27 mouse cellular contexts compared by ENCODE assay signal in genomic region chr6:98985452-98985851, GRCm38 (mm10).
DNase-seq lines count a peak whose midpoint lies in the region; ATAC-seq and TF ChIP-seq lines count a peak whose summit lies in the region.
"Had no signal": no experiment of that assay in that cellular context is flagged by ENCODE, and none has a peak within 500 bp of the region (broad histone marks: within the 10 kb centered on the region; RNA-seq: fewer than 3 reads in every experiment).

No protein-coding gene starts in this region.

- H3K36me3 ChIP-seq in spleen, adult 2 months (ENCODE audit: control insufficient read depth, insufficient read depth, low read length), result peaks cover 7% of the 10 kb centered on the region
- no peaks in the 10 kb centered on the region for H3K36me3 ChIP-seq in forebrain, embryonic 15.5 days
- H3K36me3 ChIP-seq: embryonic facial prominence, embryonic 12.5 days; limb, embryonic 12.5 days; liver, embryonic 15.5 days; neural tube, embryonic 13.5 days had no signal

- DNase-seq in spleen, adult 2 months (ENCODE audit: low read depth in 1 of 2, low spot score in 2 of 2), result no peak
- DNase-seq in spleen, postnatal 4 days (ENCODE audit: low spot score in 2 of 2), result no peak
- DNase-seq in right cerebral cortex, adult 2 months (ENCODE audit: low spot score in 2 of 2), result no peak
- DNase-seq in layer of hippocampus, adult 9-11 months, result no peak
- DNase-seq: adrenal gland, adult 8-10 months; cerebellum, adult 8-10 months; cerebellum, postnatal 25 days; embryo, embryonic 11 days; gastrocnemius, adult 2 months; heart, postnatal 14 days; kidney, adult 9 months; kidney, postnatal 10 days; lung, embryonic 14.5 days; lung, postnatal 14 days; right cerebral cortex, postnatal 25 days had no signal

- peak overlapping the region; percentile 48; the same call in 1 of the 2 replicates for H3K27ac ChIP-seq in spleen, adult 2 months (ENCODE audit: insufficient read depth, low read length)
- peak overlapping the region; percentile 25; the same call in 1 of the 2 replicates for H3K27ac ChIP-seq in bone marrow macrophage, adult 2 months (ENCODE audit: insufficient read depth, low read depth, low read length)
- no peak overlapping the region for H3K27ac ChIP-seq in forebrain, embryonic 15.5 days (replicated peaks)
- H3K27ac ChIP-seq: embryonic facial prominence, embryonic 12.5 days; gastrocnemius, adult 2 months; heart, embryonic 13.5 days; hindbrain, postnatal 0 days; limb, embryonic 12.5 days; liver, embryonic 15.5 days; neural tube, embryonic 13.5 days had no signal

- TF ChIP-seq POLR2A in spleen, adult 2 months (IDR thresholded peaks at IDR 0.05; ENCODE audit: low read depth, low read length), result no peak
- TF ChIP-seq POLR2A in bone marrow macrophage, adult 2 months (IDR thresholded peaks at IDR 0.05; ENCODE audit: borderline replicate concordance, low read depth, low read length), result no peak

- WGBS in spleen, adult 2 months, result 45% methylated on average over 2 of the region's 2 CpGs
- 71% methylated on average over 2 of the region's 2 CpGs for WGBS in forebrain, embryonic 15.5 days

- H3K4me3 ChIP-seq in spleen, adult 2 months (ENCODE audit: extremely low read depth, insufficient read depth, insufficient read length), result no peak overlapping the region
- no peak overlapping the region for H3K4me3 ChIP-seq in bone marrow macrophage, adult 2 months (ENCODE audit: insufficient read depth, low read length)
- H3K4me3 ChIP-seq in forebrain, embryonic 15.5 days, result no peak overlapping the region
- H3K4me3 ChIP-seq: embryonic facial prominence, embryonic 12.5 days; gastrocnemius, adult 2 months; heart, embryonic 13.5 days; limb, embryonic 12.5 days; liver, embryonic 15.5 days; neural tube, embryonic 13.5 days had no signal

- peaks cover 10% of the 10 kb centered on the region; the same call in 1 of the 2 replicates for H3K4me1 ChIP-seq in spleen, adult 2 months (ENCODE audit: control insufficient read depth, insufficient read depth, insufficient read length)
- peaks cover 16% of the 10 kb centered on the region for H3K4me1 ChIP-seq in bone marrow macrophage, adult 2 months (ENCODE audit: control insufficient read depth, insufficient read depth, low read length)
- no peaks in the 10 kb centered on the region for H3K4me1 ChIP-seq in forebrain, embryonic 15.5 days
- H3K4me1 ChIP-seq: embryonic facial prominence, embryonic 12.5 days; limb, embryonic 12.5 days; neural tube, embryonic 13.5 days had no signal

- H3K27me3 ChIP-seq in spleen, adult 2 months (ENCODE audit: control insufficient read depth, insufficient read depth, low read length), result no peaks in the 10 kb centered on the region
- no peaks in the 10 kb centered on the region for H3K27me3 ChIP-seq in forebrain, embryonic 15.5 days
- H3K27me3 ChIP-seq: embryonic facial prominence, embryonic 12.5 days; heart, embryonic 13.5 days; limb, embryonic 12.5 days; liver, embryonic 15.5 days; neural tube, embryonic 13.5 days had no signal

- H3K9me3 ChIP-seq in forebrain, embryonic 15.5 days, result no peaks in the 10 kb centered on the region
- H3K9me3 ChIP-seq: embryonic facial prominence, embryonic 12.5 days; heart, embryonic 13.5 days; limb, embryonic 12.5 days; liver, embryonic 15.5 days; neural tube, embryonic 13.5 days had no signal

- H3K4me2 ChIP-seq in forebrain, embryonic 15.5 days (replicated peaks), result no peak overlapping the region
- H3K4me2 ChIP-seq: embryonic facial prominence, embryonic 12.5 days; heart, embryonic 13.5 days; limb, embryonic 12.5 days; liver, embryonic 15.5 days; lung, embryonic 14.5 days; midbrain, embryonic 11.5 days; neural tube, embryonic 13.5 days had no signal

- peak; percentile 46 for ATAC-seq in megakaryocyte progenitor cell, adult 5-6 weeks (replicated peaks; ENCODE audit: poor library complexity)
- no peak for ATAC-seq in forebrain, embryonic 15.5 days (replicated peaks)
- ATAC-seq: forebrain, embryonic 14.5 days; hindbrain, postnatal 0 days; intestine, postnatal 0 days had no signal

- no peak for TF ChIP-seq CTCF in spleen, adult 2 months (IDR thresholded peaks at IDR 0.05; ENCODE audit: extremely low read depth, insufficient read depth, insufficient read length, insufficient replicate concordance)
- TF ChIP-seq CTCF in bone marrow macrophage, adult 2 months (IDR thresholded peaks at IDR 0.05; ENCODE audit: low read depth, low read length), result no peak

- no peak overlapping the region for H3K9ac ChIP-seq in forebrain, embryonic 15.5 days (replicated peaks)
- H3K9ac ChIP-seq: embryonic facial prominence, embryonic 12.5 days; heart, embryonic 13.5 days; limb, embryonic 12.5 days; liver, embryonic 15.5 days; lung, embryonic 14.5 days; neural tube, embryonic 13.5 days had no signal
